Mouse (Mus musculus) ovary, adult 18-20 months (tissue): ENCODE measurements around the gene Capzb.

Experiments used
- DNase-seq: peaks from one replicate; pipeline ENCODE4 v3.0.0; 2022; ENCODE audit warnings: low spot score, mixed read lengths

Gene Capzb

GRCm38 (mm10) chr4:139309651-139310050 lies 117.0 kb downstream of the Capzb start:
- DNase-seq, result no peak

GRCm38 (mm10) chr4:139310171-139310898 lies 117.6 kb downstream of the Capzb start, which contains the start of the genes Pqlc2 and Akr7a5:
Pqlc2 (minus strand) TSS chr4:139310708.
Akr7a5 (plus strand) TSS chr4:139310744.
- DNase-seq, result peak; percentile 90

GRCm38 (mm10) chr4:139310899-139311701 lies 118.4 kb downstream of the Capzb start:
- DNase-seq, result no peak

GRCm38 (mm10) chr4:139311707-139312106 lies 119.0 kb downstream of the Capzb start:
- DNase-seq, result no peak

GRCm38 (mm10) chr4:139312632-139313031 lies 119.9 kb downstream of the Capzb start:
- DNase-seq, result no peak

GRCm38 (mm10) chr4:139318449-139318848 lies 125.8 kb downstream of the Capzb start:
- DNase-seq, result no peak

GRCm38 (mm10) chr4:139319740-139320139 lies 127.0 kb downstream of the Capzb start:
- DNase-seq, result no peak

GRCm38 (mm10) chr4:139330605-139331004 lies 137.9 kb downstream of the Capzb start:
- DNase-seq, result peak; percentile 76

- no peak for DNase-seq
Measured at GRCm38 (mm10) chr4:139334631-139335295, 142.1 kb downstream of the Capzb start.

GRCm38 (mm10) chr4:139335507-139335906 lies 142.8 kb downstream of the Capzb start:
- DNase-seq, result no peak

- peak; percentile 49 for DNase-seq
Measured at GRCm38 (mm10) chr4:139336822-139337483, 144.3 kb downstream of the Capzb start.

- no peak for DNase-seq
Measured at GRCm38 (mm10) chr4:139338145-139338544, 145.4 kb downstream of the Capzb start.

GRCm38 (mm10) chr4:139340835-139341234 lies 148.1 kb downstream of the Capzb start:
- DNase-seq, result no peak
